Mouse (Mus musculus) 3134 (cell line): ENCODE results near the gene Mark3.
"Not testable (repeated sequence)": the region's sequence is repeated elsewhere in the genome, so short reads cannot be mapped to it uniquely, and the experiment has no call there.

Experiments
- DNase-seq: peaks from one replicate; pipeline ENCODE4 v3.0.0-alpha.2; 2011; ENCODE audit warnings: low spot score; ENCODE audit not compliant: insufficient read length; ENCODE audit errors: extremely low read depth

Gene Mark3

GRCm38 (mm10) chr12:111614475-111615141 lies 40.3 kb downstream of the Mark3 start:
- no peak for DNase-seq

DNA sequence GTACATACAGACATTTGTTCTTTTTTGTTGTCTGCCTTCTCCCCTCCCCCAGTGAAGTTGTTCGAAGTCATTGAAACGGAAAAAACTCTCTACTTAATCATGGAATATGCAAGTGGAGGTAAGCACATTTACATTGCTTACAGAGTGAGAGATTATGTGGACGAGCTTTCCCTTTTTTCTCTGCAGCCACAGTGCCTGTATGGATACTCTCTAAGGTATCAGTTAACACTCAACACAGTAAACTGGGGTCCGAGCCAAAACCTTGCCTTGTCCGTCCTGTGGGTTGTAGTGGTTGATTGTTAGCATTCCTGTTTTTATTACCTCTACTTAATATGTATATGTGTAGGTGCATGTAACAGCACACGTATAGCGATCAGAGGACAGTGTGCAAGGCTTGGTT lies 43.9 kb downstream of the Mark3 start:
- DNase-seq, result no peak

- no peak for DNase-seq
Observed at GRCm38 (mm10) chr12:111648061-111648645, 73.8 kb downstream of the Mark3 start.

GRCm38 (mm10) chr12:111652953-111653352 lies 78.6 kb downstream of the Mark3 start:
- DNase-seq, result no peak

- no peak for DNase-seq
Observed at GRCm38 (mm10) chr12:111653434-111653833, 79.1 kb downstream of the Mark3 start.

GRCm38 (mm10) chr12:111655695-111656094 lies 81.4 kb downstream of the Mark3 start:
- no peak for DNase-seq

GRCm38 (mm10) chr12:111659331-111659730 lies 85.0 kb downstream of the Mark3 start:
- DNase-seq, result no peak

GRCm38 (mm10) chr12:111660628-111661027 lies 86.3 kb downstream of the Mark3 start:
- DNase-seq, result no peak

DNA sequence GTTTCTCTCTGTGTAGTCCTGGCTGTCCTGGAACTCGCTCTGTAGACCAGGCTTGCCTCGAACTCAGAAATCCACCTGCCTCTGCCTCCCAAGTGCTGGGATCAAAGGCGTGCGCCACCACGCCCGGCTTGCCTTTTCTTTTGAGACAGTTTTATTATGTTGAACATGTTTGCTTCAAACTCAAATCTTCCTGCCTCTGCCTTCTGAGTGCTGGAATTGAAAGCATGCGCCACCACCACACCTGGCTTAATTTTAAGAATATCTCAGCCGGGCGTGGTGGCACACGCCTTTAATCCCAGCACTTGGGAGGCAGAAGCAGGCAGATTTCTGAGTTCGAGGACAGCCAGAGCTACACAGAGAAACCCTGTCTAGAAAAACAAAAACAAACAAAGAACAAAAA lies 87.2 kb downstream of the Mark3 start:
- DNase-seq, result not testable (repeated sequence)

GRCm38 (mm10) chr12:111663228-111664143 lies 89.2 kb downstream of the Mark3 start:
- DNase-seq, result no peak

DNA sequence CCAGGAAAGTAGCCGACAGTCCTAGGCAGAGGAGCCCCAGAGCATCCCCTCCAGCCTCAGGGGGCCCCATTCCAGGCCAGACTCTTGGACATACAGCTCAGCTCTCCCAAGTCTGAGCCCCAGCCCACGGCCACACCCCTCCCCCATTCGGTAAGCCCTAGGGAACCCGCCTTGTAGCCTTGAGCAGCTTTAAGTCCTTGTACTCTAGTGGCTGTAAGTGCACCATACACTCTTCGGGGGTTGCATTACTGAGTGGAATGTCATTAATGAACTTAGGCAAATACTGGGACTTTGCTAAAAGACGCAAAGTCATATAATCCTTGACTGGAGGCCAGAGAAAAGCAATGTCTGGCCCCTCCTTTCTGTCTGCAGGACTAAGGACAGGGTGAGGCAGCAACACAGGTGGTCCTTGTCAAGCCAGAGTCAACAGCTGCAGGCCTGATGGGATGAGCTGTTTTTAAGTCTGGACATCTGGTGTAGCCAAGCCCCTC lies 89.9 kb downstream of the Mark3 start:
- no peak for DNase-seq

DNA sequence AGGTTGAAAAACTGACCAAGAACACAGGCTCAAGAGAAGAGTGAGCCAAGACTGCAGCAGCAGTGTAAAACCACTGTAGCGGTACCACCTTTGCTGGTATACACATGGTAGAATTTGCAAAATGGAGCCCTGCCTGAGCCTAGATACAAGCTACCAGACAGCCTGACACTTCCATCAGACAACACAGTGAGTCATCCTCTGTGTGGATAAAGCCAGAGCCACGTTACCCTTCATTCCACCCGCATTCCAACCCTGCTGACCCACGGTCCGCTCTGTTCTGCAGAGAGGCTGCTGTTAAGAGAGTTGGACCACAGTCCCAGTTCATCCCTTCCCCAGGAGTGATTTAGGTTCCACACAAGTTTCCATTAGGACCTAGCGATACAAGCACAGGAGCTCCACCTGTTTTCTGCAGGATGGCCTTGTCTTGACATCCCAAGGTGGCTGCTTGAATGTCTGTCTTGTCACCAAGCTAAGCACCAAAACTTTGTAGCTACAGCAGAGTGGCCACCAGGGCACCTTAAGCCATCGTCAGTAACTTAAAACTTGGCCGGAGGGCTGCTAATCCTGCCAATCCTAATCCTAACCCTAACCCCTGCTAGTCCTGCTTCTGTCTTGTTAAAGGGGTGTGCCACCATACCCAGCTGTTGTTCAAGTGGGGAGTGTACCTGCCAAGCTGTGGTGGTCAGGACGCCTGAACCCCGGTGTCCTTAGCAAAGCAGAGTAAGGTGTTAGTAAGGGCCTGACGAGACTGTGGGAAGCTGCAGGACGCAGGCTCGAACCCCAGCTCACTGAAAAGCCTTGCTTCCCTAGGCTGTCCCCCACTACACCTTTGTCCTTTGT lies 90.9 kb downstream of the Mark3 start:
- DNase-seq, result no peak

DNA sequence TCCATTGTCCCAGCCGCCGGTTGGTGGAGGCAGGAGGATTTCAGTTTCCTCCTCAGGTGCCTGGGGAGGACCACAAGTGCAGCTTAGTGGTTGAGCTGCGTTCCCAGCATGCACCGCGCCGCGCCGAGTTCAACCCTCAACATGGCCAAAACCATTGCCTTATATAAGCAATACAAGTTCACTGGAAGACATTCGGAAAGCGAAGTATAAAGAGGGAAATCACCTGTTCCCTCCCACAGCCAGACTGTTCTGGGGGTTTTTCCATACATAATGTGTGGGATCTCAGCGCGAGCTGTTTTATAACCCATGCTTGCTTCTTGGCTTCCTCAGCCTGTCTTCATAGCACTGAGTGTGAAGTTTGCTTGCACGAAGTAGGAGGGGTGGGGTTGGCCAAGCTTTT lies 92.1 kb downstream of the Mark3 start:
- DNase-seq, result no peak

- no peak for DNase-seq
Observed at GRCm38 (mm10) chr12:111667421-111667820, 93.1 kb downstream of the Mark3 start.

GRCm38 (mm10) chr12:111668457-111668912 lies 94.2 kb downstream of the Mark3 start:
- peak; percentile 70 for DNase-seq

- no peak for DNase-seq
Observed at GRCm38 (mm10) chr12:111669000-111669788, 94.9 kb downstream of the Mark3 start.

GRCm38 (mm10) chr12:111669961-111670360 lies 95.6 kb downstream of the Mark3 start:
- no peak for DNase-seq

- no peak for DNase-seq
Observed at GRCm38 (mm10) chr12:111670371-111670971, 96.1 kb downstream of the Mark3 start.

DNA sequence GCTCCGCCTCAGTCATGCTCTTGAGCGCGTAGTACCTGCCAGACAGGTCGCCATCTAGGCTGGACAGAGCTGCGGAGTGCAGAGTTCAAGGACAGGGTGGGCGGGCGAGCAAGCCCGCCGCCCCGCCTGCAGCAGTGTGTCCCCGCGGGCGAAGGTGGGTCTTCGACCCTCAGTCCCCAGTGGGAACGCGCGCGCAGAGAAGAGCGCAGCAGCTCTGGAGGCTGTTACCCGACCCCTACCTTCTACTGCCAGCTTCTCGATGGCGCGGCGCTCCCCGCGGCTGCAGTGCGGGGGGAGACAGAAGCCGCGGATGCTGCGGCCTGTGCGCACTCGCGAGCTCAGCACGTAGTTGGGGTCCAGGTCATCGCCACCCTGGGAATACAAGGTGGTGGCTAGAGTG lies 96.7 kb downstream of the Mark3 start:
- DNase-seq, result no peak
